Mouse (Mus musculus): ENCODE results near the gene Atrnl1.

The Atrnl1 gene

DNA sequence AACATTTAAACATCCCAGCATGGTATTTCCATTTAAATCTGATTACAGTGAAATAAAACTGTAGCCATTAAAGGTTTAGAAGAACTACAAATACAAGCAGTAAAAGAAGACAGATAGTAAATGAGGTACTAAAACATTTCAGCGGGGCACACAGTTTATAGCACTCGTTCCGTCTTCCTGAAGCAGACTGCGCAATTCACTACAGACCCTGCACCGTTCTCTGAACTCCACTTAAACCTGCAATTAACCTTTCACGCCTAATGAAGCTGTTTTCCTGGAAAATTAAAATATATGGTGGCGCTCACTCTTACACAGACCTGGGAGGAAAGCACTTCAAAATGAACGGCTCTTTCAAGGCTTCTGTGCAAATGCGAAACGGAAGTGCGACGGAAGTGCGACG, 514.2 kb downstream of the Atrnl1 start:
- DNase-seq (ENCODE audit: low read depth, low spot score), result no peak
- no peaks in the 10 kb centered on the region for H3K27me3 ChIP-seq (ENCODE audit: control insufficient read depth, insufficient read depth, low read length, poor library complexity, severe bottlenecking)
- H3K36me3 ChIP-seq (ENCODE audit: control insufficient read depth, insufficient read depth, low read length, poor library complexity, severe bottlenecking), result no peaks in the 10 kb centered on the region

GRCm38 (mm10) chr19:58131896-58132295, 521.1 kb downstream of the Atrnl1 start:
- no peaks in the 10 kb centered on the region for H3K36me3 ChIP-seq (ENCODE audit: control insufficient read depth, insufficient read depth, low read length, poor library complexity, severe bottlenecking)
- no peaks in the 10 kb centered on the region for H3K27me3 ChIP-seq (ENCODE audit: control insufficient read depth, insufficient read depth, low read length, poor library complexity, severe bottlenecking)
- DNase-seq (ENCODE audit: low read depth, low spot score), result no peak

DNA sequence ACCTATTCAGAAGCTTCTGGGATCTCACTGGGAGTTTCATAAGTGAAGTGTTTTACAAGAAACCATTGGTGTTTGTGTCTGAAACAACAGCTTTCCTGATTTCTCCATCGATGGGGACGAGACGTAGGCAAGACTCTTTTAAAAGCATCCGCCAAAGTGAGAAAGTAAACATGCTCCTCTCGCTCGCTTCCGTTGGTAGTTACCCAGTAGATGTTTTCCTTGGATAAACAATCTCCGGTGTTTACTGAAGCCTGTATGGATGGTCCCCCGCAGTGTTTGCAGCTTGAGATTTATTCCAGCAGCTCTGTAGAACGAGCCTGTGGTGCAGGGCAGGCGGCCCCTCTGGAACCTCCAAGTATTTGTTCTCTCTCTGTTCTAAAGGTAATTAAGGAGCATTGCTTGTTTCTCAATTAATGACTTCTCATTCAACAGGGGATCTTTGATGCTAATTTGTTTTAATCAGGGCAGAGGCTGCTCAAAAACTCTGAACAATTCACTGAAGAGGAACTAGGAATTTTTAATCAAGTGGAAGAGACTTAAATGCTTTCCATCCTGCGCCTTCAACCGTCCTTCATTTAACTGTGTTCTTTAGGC, 529.5 kb downstream of the Atrnl1 start:
- no peaks in the 10 kb centered on the region for H3K36me3 ChIP-seq (ENCODE audit: control insufficient read depth, insufficient read depth, low read length, poor library complexity, severe bottlenecking)
- no peaks in the 10 kb centered on the region for H3K27me3 ChIP-seq (ENCODE audit: control insufficient read depth, insufficient read depth, low read length, poor library complexity, severe bottlenecking)
- DNase-seq (ENCODE audit: low read depth, low spot score), result no peak

DNA sequence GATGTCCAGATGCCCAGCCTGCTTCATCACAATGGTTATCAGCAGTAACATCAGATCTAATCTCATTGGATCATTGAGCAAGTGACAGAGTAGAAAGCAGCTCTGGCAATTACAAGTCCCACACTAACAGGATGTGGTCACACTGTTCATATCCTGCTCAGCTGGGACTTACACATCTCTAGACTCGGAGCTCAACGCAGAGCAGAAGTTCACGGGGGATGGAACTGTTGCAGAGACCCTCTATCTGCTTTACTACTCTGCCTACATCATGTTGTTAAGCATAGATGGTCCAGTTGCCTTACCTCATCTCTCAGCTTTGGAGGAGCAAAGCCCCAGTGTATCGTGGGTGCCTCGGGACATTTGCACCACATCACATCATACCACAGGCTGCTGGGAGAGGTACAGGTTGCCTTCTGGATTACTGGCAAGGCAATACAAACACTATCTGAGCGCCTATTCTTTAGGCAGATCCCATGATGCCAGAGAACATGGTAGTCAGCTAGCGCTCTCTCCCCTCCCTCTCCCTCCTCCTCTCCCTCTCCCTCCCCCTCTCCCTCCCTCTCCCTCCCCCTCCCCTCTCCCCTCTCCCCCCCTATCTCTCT, 533.1 kb downstream of the Atrnl1 start:
- peak; percentile 19 for DNase-seq (ENCODE audit: low read depth, low spot score)
- Histone ChIP-seq H3K36me3 (ENCODE audit: control insufficient read depth, insufficient read depth, low read length, poor library complexity, severe bottlenecking) (no peaks in the 10 kb centered on the region), H3K27me3 (ENCODE audit: control insufficient read depth, insufficient read depth, low read length, poor library complexity, severe bottlenecking) (no peaks in the 10 kb centered on the region)

GRCm38 (mm10) chr19:58145521-58145920, 534.7 kb downstream of the Atrnl1 start:
- no peaks in the 10 kb centered on the region for H3K36me3 ChIP-seq (ENCODE audit: control insufficient read depth, insufficient read depth, low read length, poor library complexity, severe bottlenecking)
- no peaks in the 10 kb centered on the region for H3K27me3 ChIP-seq (ENCODE audit: control insufficient read depth, insufficient read depth, low read length, poor library complexity, severe bottlenecking)
- DNase-seq (ENCODE audit: low read depth, low spot score), result no peak

DNA sequence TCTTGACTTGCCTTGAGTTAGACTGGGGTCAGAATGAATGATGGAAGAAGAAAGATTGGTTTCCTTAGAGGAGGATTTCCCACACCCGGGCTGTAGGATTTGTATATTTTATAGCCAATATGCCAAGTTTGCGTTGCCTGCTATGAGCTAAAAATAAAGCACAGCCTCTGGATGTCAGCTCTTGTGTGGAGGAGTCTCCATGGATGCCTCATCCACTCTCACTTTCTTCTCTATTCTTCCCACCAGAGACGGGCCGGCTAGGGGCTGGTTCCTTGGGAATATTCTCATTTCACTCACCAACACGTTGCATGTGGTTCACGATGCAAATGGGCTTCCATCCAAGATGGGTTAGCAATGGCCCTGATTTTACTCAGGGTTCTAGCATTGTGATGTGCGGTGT, 540.4 kb downstream of the Atrnl1 start:
- H3K36me3 ChIP-seq (ENCODE audit: control insufficient read depth, insufficient read depth, low read length, poor library complexity, severe bottlenecking), result no peaks in the 10 kb centered on the region
- no peaks in the 10 kb centered on the region for H3K27me3 ChIP-seq (ENCODE audit: control insufficient read depth, insufficient read depth, low read length, poor library complexity, severe bottlenecking)
- DNase-seq (ENCODE audit: low read depth, low spot score), result no peak

- Histone ChIP-seq H3K36me3 (ENCODE audit: control insufficient read depth, insufficient read depth, low read length, poor library complexity, severe bottlenecking) (no peaks in the 10 kb centered on the region), H3K27me3 (ENCODE audit: control insufficient read depth, insufficient read depth, low read length, poor library complexity, severe bottlenecking) (no peaks in the 10 kb centered on the region)
- DNase-seq (ENCODE audit: low read depth, low spot score), result no peak
Measured at GRCm38 (mm10) chr19:58161569-58161968, 550.7 kb downstream of the Atrnl1 start.

- Histone ChIP-seq H3K27me3 (ENCODE audit: control insufficient read depth, insufficient read depth, low read length, poor library complexity, severe bottlenecking) (no peaks in the 10 kb centered on the region), H3K36me3 (ENCODE audit: control insufficient read depth, insufficient read depth, low read length, poor library complexity, severe bottlenecking) (no peaks in the 10 kb centered on the region)
- DNase-seq (ENCODE audit: low read depth, low spot score), result no peak
Measured at GRCm38 (mm10) chr19:58164896-58165634, 554.2 kb downstream of the Atrnl1 start.

- no peaks in the 10 kb centered on the region for H3K36me3 ChIP-seq (ENCODE audit: control insufficient read depth, insufficient read depth, low read length, poor library complexity, severe bottlenecking)
- DNase-seq (ENCODE audit: low read depth, low spot score), result no peak
- no peaks in the 10 kb centered on the region for H3K27me3 ChIP-seq (ENCODE audit: control insufficient read depth, insufficient read depth, low read length, poor library complexity, severe bottlenecking)
Measured at GRCm38 (mm10) chr19:58165635-58166015, 554.8 kb downstream of the Atrnl1 start.

GRCm38 (mm10) chr19:58166147-58166546, 555.3 kb downstream of the Atrnl1 start:
- Histone ChIP-seq H3K36me3 (ENCODE audit: control insufficient read depth, insufficient read depth, low read length, poor library complexity, severe bottlenecking) (no peaks in the 10 kb centered on the region), H3K27me3 (ENCODE audit: control insufficient read depth, insufficient read depth, low read length, poor library complexity, severe bottlenecking) (no peaks in the 10 kb centered on the region)
- DNase-seq (ENCODE audit: low read depth, low spot score), result no peak

- H3K27me3 ChIP-seq (ENCODE audit: control insufficient read depth, insufficient read depth, low read length, poor library complexity, severe bottlenecking), result no peaks in the 10 kb centered on the region
- H3K36me3 ChIP-seq (ENCODE audit: control insufficient read depth, insufficient read depth, low read length, poor library complexity, severe bottlenecking), result no peaks in the 10 kb centered on the region
- DNase-seq (ENCODE audit: low read depth, low spot score), result no peak
Measured at GRCm38 (mm10) chr19:58178410-58178809, 567.6 kb downstream of the Atrnl1 start.

GRCm38 (mm10) chr19:58180773-58181172, 569.9 kb downstream of the Atrnl1 start:
- no peaks in the 10 kb centered on the region for H3K27me3 ChIP-seq (ENCODE audit: control insufficient read depth, insufficient read depth, low read length, poor library complexity, severe bottlenecking)
- DNase-seq (ENCODE audit: low read depth, low spot score), result no peak
- no peaks in the 10 kb centered on the region for H3K36me3 ChIP-seq (ENCODE audit: control insufficient read depth, insufficient read depth, low read length, poor library complexity, severe bottlenecking)
